Mouse (Mus musculus): ENCODE measurements around the gene Tmed10.

Tmed10 gene

GRCm38 (mm10) chr12:85374561-85375272 lies at the start of gene Tmed10:
TSS of gene Tmed10 (minus strand) at chr12:85374847.
- peak; percentile 94 for DNase-seq

- no peak for DNase-seq
Measured at GRCm38 (mm10) chr12:85423236-85423635, 48.6 kb upstream of the Tmed10 start.

DNA sequence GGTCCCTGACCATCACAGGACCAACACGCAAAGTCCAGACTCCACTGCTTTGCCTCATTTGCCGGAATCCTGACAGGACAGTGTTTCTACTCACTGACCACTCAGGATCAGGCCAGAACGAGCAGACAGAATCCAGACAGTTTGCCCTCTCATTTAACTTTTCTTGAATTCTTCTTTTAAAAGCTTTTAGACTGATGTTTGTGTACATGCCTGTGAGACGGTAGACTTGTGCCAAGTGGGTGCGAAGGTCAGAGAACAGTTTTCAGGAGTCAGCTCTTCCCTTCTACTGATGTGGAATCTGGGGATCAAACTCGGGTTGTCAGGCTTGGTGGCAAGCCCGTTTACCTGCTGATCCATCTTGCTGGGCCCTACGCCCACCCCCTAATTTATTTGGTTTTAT lies 47.9 kb upstream of the Tmed10 start:
- no peak for DNase-seq

GRCm38 (mm10) chr12:85420945-85421344 lies 46.3 kb upstream of the Tmed10 start:
- DNase-seq = no peak

DNA sequence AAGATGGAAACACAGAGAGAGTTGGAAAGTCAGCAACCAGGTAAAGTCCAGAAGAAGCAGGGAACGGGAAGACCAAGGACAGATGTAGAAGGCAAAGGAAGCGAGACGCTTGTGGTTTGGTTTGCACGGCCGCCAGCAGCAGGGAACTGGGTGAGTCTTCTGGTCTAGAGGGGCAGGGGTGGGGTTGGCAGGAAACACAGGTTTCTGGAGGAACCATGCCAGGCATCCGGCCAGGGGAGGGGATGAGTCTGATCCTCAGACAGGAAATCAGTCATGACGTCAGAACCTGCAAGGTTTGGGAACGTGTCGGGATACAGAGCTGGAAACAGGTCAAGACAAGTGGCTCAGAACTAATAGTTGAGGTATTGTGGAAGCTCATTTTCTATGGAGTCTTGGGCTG lies 43.2 kb upstream of the Tmed10 start:
- DNase-seq = no peak

DNA sequence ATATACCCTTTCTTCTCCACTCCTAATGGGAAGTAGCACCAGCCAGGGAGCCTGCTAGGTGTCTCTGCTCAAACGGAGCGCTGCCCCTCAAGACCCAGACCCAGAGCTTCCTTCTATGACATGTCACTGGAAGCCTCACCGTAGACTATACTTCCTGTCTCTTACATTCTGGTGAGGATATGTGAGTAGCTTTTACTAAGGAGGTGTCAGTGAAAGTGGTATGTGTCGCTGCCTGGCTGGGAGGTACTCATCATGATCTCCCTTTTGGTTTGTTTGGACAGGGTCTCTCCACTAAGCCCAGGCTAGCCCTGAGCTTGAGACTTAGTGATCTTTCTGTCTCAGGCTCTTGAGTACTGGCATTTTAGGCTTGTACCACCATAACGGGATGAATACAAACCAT lies 41.7 kb upstream of the Tmed10 start:
- DNase-seq = no peak

- no peak for DNase-seq
Measured at GRCm38 (mm10) chr12:85415876-85416275, 41.2 kb upstream of the Tmed10 start.

- DNase-seq = no peak
Measured at GRCm38 (mm10) chr12:85411136-85411535, 36.5 kb upstream of the Tmed10 start.

- DNase-seq = no peak
Measured at GRCm38 (mm10) chr12:85397960-85398272, 23.3 kb upstream of the Tmed10 start.

- no peak for DNase-seq
Measured at GRCm38 (mm10) chr12:85397063-85397959, 22.7 kb upstream of the Tmed10 start.

DNA sequence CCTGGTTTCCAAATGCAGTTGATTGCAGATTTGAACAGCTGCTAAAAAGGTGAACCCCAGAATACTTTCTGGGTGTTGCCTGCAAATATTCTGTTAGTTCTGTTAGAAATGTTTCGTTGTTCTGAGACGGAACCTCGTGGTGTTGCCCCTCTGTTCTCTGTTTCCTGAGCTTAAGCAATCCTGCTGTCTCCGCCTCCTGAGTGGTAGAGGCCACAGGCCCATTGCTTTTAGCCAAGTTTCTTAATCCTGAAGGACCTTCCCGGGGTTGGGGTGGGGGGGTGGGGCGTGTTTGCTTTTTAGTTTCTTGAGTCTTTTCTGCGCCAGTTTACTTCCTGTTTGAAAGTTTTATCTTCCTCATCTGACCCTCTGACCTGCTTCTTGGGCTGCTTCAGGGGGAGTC lies 19.3 kb upstream of the Tmed10 start:
- no peak for DNase-seq

- DNase-seq = no peak
Measured at GRCm38 (mm10) chr12:85393526-85393925, 18.9 kb upstream of the Tmed10 start.

DNA sequence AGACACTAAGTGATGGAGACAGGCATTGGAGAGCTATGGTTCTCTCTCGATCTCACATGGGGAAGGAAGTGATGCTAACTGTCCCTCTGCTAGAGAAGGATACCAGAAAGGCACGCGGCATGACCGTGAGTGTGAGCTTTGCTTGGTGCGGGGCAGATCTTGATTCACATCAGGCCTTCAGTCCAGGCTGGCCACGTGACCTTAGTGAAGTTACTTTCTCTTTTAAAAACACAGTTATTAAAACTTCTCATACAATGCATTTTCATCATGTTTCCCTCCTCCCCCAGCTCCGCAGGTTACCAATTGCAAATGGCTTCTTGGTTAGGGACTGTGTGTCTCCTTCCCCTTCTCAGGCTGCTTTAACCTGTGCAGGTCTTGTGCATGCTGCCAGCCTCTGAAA lies 16.5 kb upstream of the Tmed10 start:
- DNase-seq = no peak

DNA sequence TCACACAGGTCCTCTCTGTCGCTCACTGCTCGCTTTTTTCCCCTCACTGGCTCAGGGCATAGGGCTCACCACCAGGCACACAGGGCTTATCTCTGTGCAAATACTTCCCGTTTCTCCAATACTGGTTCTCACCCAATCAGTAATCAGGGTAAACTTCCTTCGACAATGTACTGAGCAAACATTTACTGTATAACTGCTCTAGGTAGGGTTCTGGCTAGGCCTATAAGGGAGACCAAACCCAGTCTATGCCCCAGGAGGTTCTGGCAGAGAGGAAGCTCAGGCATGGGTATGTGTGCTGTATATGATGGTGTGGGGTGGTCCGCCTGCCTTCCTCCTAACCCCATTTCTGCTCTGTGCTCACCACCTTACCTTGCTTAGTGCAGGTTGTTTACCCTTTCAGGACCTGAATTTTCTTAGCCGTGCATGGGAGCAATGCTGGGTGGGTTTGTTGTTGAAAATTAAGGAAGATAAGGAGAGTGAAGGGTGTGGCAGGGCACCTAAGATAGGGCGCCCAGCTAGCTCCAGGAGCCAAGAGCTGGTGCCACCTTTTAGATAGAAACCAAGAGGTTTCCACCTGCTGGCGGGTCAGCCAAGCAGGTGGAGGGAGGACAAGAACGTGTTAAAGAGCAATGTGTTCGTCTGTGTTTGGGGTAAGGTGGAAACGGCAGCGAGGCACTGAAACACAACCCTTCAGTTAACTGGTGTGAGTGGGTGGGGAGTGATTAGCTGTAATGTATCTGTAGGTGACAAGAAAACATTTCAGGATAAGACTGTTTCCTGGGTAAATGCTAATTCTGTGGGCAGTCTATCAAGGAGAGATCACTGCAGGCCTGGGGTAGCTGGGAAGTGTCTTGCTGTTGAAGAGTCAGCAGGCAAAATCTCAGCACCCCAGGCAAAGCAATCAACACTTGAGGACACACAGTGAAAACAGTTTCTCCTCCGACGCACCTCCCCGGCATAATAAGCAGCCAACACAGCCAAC lies 14.8 kb upstream of the Tmed10 start:
- no peak for DNase-seq

DNA sequence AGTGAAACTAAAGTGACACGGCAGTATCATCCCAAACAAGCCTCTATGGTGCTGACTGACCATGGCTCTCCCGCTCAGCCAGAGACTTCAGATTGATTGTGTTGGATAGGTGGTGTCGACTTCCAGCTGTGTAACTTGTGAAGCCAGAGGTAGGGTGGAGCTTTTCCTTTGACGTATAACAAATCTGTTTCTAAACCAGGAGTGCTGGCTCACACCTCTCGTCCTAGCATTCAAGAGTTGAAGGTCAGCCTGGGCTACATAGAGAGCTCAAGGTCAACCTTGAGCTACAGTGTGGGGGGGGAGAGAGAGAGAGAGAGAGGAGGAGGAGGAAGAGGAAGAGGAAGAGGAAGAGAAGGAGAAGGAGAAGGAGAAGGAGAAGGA lies 11.3 kb upstream of the Tmed10 start:
- no peak for DNase-seq

- DNase-seq = no peak
Measured at GRCm38 (mm10) chr12:85385329-85385994, 10.8 kb upstream of the Tmed10 start.

- DNase-seq = no peak
Measured at GRCm38 (mm10) chr12:85382761-85383680, 8.4 kb upstream of the Tmed10 start.

DNA sequence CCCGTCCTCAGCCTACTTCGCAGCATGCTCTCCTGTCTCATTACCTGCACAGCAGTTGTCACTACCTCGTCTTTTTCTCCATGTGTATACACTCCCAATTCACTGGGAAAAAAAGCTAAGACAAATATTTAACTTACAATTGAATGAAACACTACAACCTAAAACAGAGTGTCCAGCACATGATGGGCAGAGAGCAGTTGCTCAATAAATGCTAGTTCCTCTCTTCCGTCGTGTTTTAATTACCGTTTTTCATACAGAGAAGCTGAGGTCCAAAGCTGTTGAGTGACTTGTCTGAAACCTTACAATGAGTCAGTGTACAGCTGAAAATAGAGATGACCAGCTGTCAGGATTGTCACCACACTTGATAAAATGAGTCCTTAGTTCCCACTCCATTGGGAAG lies 6.9 kb upstream of the Tmed10 start:
- DNase-seq = no peak

DNA sequence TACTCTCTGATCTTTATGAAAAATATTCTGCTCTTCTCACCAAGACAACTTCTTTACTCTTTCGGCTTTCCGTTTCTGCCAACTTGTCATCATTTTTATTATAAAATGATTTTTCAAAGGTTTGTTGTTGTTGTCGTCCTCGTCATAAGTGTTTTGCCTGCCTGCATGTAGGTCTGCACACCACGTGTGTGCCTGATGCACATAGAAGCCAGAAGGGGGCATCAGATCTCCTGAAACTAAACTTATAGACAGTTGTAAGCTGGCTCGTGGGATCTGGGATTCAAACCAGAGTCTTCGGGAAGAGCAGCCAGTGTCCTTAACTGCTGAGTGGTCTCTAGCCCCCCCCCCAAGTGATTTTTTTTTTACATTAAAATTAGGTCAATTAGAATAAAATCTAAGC lies 6.3 kb upstream of the Tmed10 start:
- no peak for DNase-seq

DNA sequence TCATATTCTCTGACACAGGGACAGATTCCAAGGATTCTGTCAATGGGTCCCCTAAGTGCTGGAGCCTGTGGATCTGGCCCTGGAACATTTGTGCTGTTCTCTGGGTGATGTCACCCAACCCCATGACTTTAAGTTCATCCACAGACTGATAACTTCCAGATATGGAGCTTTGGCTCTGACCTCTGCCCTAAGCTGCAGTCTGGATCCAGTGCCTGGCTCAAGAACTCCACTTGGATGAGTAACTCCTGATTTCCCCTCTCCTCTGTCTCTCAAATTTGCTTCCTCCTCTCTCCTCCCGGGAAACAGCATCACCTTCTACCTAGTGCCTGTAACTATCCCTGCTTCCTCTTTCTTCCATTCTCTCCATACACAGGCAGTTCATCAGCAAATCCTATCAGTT lies 5.7 kb upstream of the Tmed10 start:
- no peak for DNase-seq

DNA sequence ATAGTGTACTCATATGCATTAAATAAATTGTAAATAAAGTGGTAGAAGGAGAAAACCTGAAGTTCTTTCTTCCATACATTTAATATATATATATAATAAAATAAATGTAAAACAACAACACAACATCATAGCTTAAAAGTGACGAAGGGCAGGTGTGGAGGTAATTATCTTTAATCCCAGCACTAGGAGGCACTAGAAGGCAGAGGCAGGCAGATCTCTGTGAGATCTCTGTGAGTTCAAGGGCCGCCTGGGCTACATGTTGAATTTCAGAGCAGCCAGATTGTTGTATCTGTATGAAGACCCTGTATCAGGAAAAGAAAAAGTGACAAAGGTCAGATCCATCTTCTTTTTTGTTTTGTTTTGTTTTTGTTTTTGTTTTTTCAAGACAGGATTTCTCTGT lies 3.6 kb upstream of the Tmed10 start:
- no peak for DNase-seq
